Mouse (Mus musculus): ENCODE data around the gene Ttc3.
"Not testable (repeated sequence)": the region's sequence is repeated elsewhere in the genome, so short reads cannot be mapped to it uniquely, and the experiment has no call there.

Ttc3 gene

GRCm38 (mm10) chr16:94370173-94370914, at the start of gene Ttc3:
Gene Ttc3, plus strand, starts transcription at chr16:94370618.
- DNase-seq (ENCODE audit: low read depth, low spot score), result peak; percentile 93
- H3K27me3 ChIP-seq (ENCODE audit: control insufficient read depth, insufficient read depth, low read length, poor library complexity, severe bottlenecking), result no peaks in the 10 kb centered on the region
- H3K36me3 ChIP-seq (ENCODE audit: control insufficient read depth, insufficient read depth, low read length, poor library complexity, severe bottlenecking), result 0 out of 2 replicates have a peak, but pooled peaks cover 3% of the 10 kb centered on the region

- no peaks in the 10 kb centered on the region for H3K36me3 ChIP-seq (ENCODE audit: control insufficient read depth, insufficient read depth, low read length, poor library complexity, severe bottlenecking)
- DNase-seq (ENCODE audit: low read depth, low spot score), result no peak
- H3K27me3 ChIP-seq (ENCODE audit: control insufficient read depth, insufficient read depth, low read length, poor library complexity, severe bottlenecking), result no peaks in the 10 kb centered on the region
Observed at GRCm38 (mm10) chr16:94323681-94324080, 46.7 kb upstream of the Ttc3 start.

GRCm38 (mm10) chr16:94326008-94326407, 44.4 kb upstream of the Ttc3 start:
- H3K27me3 ChIP-seq (ENCODE audit: control insufficient read depth, insufficient read depth, low read length, poor library complexity, severe bottlenecking), result no peaks in the 10 kb centered on the region; the same call in 1 of the 2 replicates
- no peaks in the 10 kb centered on the region for H3K36me3 ChIP-seq (ENCODE audit: control insufficient read depth, insufficient read depth, low read length, poor library complexity, severe bottlenecking)
- DNase-seq (ENCODE audit: low read depth, low spot score), result no peak

- no peak for DNase-seq (ENCODE audit: low read depth, low spot score)
Observed at GRCm38 (mm10) chr16:94327781-94328711, 42.4 kb upstream of the Ttc3 start, which contains the start of gene Ripply3. Gene Ripply3, plus strand, starts transcription at chr16:94328420.

GRCm38 (mm10) chr16:94328881-94329867, 41.2 kb upstream of the Ttc3 start:
- DNase-seq (ENCODE audit: low read depth, low spot score), result peak; percentile 45
- H3K27me3 ChIP-seq (ENCODE audit: control insufficient read depth, insufficient read depth, low read length, poor library complexity, severe bottlenecking), result no peaks in the 10 kb centered on the region; the same call in 1 of the 2 replicates
- H3K36me3 ChIP-seq (ENCODE audit: control insufficient read depth, insufficient read depth, low read length, poor library complexity, severe bottlenecking), result no peaks in the 10 kb centered on the region

More at GRCm38 (mm10) chr16:94327781-94328711, 42.4 kb upstream of the Ttc3 start, which contains the start of gene Ripply3:
- H3K36me3 ChIP-seq (ENCODE audit: control insufficient read depth, insufficient read depth, low read length, poor library complexity, severe bottlenecking), result no peaks in the 10 kb centered on the region
- H3K27me3 ChIP-seq (ENCODE audit: control insufficient read depth, insufficient read depth, low read length, poor library complexity, severe bottlenecking), result no peaks in the 10 kb centered on the region; the same call in 1 of the 2 replicates

GRCm38 (mm10) chr16:94330429-94330828, 40.0 kb upstream of the Ttc3 start:
- Histone ChIP-seq H3K36me3 (ENCODE audit: control insufficient read depth, insufficient read depth, low read length, poor library complexity, severe bottlenecking) (no peaks in the 10 kb centered on the region), H3K27me3 (ENCODE audit: control insufficient read depth, insufficient read depth, low read length, poor library complexity, severe bottlenecking) (no peaks in the 10 kb centered on the region; the same call in 1 of the 2 replicates)
- DNase-seq (ENCODE audit: low read depth, low spot score), result no peak

- no peaks in the 10 kb centered on the region; the same call in 1 of the 2 replicates for H3K27me3 ChIP-seq (ENCODE audit: control insufficient read depth, insufficient read depth, low read length, poor library complexity, severe bottlenecking)
- H3K36me3 ChIP-seq (ENCODE audit: control insufficient read depth, insufficient read depth, low read length, poor library complexity, severe bottlenecking), result no peaks in the 10 kb centered on the region
- DNase-seq (ENCODE audit: low read depth, low spot score), result no peak
Observed at GRCm38 (mm10) chr16:94331233-94331885, 39.1 kb upstream of the Ttc3 start.

- no peaks in the 10 kb centered on the region for H3K36me3 ChIP-seq (ENCODE audit: control insufficient read depth, insufficient read depth, low read length, poor library complexity, severe bottlenecking)
- peak; percentile 86 for DNase-seq (ENCODE audit: low read depth, low spot score)
- no peaks in the 10 kb centered on the region; the same call in 1 of the 2 replicates for H3K27me3 ChIP-seq (ENCODE audit: control insufficient read depth, insufficient read depth, low read length, poor library complexity, severe bottlenecking)
Observed at GRCm38 (mm10) chr16:94331886-94332252, 38.5 kb upstream of the Ttc3 start.

GRCm38 (mm10) chr16:94335656-94336055, 34.8 kb upstream of the Ttc3 start:
- no peak for DNase-seq (ENCODE audit: low read depth, low spot score)
- H3K27me3 ChIP-seq (ENCODE audit: control insufficient read depth, insufficient read depth, low read length, poor library complexity, severe bottlenecking), result no peaks in the 10 kb centered on the region
- H3K36me3 ChIP-seq (ENCODE audit: control insufficient read depth, insufficient read depth, low read length, poor library complexity, severe bottlenecking), result no peaks in the 10 kb centered on the region

GRCm38 (mm10) chr16:94339164-94340160, 31.0 kb upstream of the Ttc3 start:
- DNase-seq (ENCODE audit: low read depth, low spot score); H3K27me3 ChIP-seq (ENCODE audit: control insufficient read depth, insufficient read depth, low read length, poor library complexity, severe bottlenecking); H3K36me3 ChIP-seq (ENCODE audit: control insufficient read depth, insufficient read depth, low read length, poor library complexity, severe bottlenecking): not testable (repeated sequence)

GRCm38 (mm10) chr16:94345733-94346132, 24.7 kb upstream of the Ttc3 start:
- DNase-seq (ENCODE audit: low read depth, low spot score), result no peak
- Histone ChIP-seq H3K27me3 (ENCODE audit: control insufficient read depth, insufficient read depth, low read length, poor library complexity, severe bottlenecking) (no peaks in the 10 kb centered on the region), H3K36me3 (ENCODE audit: control insufficient read depth, insufficient read depth, low read length, poor library complexity, severe bottlenecking) (no peaks in the 10 kb centered on the region)

GRCm38 (mm10) chr16:94347080-94347731, 23.2 kb upstream of the Ttc3 start:
- Histone ChIP-seq H3K36me3 (ENCODE audit: control insufficient read depth, insufficient read depth, low read length, poor library complexity, severe bottlenecking) (no peaks in the 10 kb centered on the region), H3K27me3 (ENCODE audit: control insufficient read depth, insufficient read depth, low read length, poor library complexity, severe bottlenecking) (no peaks in the 10 kb centered on the region)
- DNase-seq (ENCODE audit: low read depth, low spot score), result no peak

Measured in splenic B cell, adult 2 months (primary cell).